Mouse (Mus musculus): ENCODE measurements around the gene Suco.
A peak's percentile ranks its signal among the peaks of the same experiment; 100 is the strongest.

Suco gene

GRCm38 (mm10) chr1:161876553-161877447 is at the start of gene Suco:
TSS of gene Suco (minus strand) at chr1:161876682.
- peak; percentile 99 for DNase-seq (ENCODE audit: low spot score)

DNA sequence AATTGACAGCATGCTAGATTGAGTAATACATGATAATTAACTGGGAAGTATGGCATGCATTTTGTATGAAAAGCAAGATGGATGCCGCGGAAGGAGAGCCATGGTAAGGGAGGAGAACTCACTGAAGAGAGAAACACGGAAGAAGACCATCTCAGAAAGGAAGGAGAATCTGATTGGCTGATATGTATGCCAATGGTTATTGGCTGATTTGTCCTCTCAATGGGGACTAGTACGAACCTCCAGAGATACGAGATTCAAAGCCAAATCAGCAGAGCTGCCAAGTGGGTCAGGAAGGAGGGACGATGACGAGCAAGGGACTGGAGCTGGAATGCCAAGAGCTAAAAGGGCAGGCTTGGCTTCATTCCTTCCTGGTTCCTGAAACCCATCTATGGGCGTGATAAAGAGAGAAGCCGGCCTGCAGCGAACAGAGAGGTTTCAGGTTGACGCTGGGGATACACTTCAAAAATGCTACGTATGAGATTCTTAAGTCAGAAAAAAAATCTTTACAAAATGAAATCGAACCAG is 48.9 kb upstream of the Suco start:
- DNase-seq (ENCODE audit: low spot score), result no peak

- no peak for DNase-seq (ENCODE audit: low spot score)
Measured at GRCm38 (mm10) chr1:161924321-161924720, 47.8 kb upstream of the Suco start.

GRCm38 (mm10) chr1:161921928-161922327 is 45.4 kb upstream of the Suco start:
- DNase-seq (ENCODE audit: low spot score), result no peak

- DNase-seq (ENCODE audit: low spot score), result no peak
Measured at GRCm38 (mm10) chr1:161920475-161921454, 44.3 kb upstream of the Suco start.

- DNase-seq (ENCODE audit: low spot score), result no peak
Measured at GRCm38 (mm10) chr1:161919594-161919993, 43.1 kb upstream of the Suco start.

- DNase-seq (ENCODE audit: low spot score), result no peak
Measured at GRCm38 (mm10) chr1:161918682-161919372, 42.3 kb upstream of the Suco start.

DNA sequence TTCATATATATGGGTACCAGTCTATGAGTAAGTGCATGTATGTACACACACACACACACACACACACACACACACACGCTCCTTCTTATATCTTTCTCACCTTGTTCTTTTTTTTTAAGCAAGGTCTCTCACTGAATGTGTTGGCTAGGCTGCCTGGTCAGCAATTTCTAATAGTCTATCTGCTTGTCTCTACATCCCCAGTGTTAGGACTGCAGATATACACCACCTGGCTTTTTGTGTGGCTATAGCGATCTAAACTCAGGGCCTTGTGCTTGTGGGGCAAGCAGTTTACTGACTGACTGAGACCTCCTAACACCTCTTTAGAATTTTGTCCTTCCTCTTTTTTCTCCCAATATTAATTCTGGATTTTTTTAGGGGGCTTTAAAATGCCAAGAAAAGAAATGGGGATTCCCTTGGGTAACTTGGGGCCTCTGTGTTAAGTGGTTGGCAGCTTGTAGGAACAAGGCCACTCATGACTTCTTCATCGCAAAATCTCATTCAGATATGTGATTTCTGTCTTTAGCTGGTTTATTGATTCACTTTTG is 41.5 kb upstream of the Suco start:
- no peak for DNase-seq (ENCODE audit: low spot score)

DNA sequence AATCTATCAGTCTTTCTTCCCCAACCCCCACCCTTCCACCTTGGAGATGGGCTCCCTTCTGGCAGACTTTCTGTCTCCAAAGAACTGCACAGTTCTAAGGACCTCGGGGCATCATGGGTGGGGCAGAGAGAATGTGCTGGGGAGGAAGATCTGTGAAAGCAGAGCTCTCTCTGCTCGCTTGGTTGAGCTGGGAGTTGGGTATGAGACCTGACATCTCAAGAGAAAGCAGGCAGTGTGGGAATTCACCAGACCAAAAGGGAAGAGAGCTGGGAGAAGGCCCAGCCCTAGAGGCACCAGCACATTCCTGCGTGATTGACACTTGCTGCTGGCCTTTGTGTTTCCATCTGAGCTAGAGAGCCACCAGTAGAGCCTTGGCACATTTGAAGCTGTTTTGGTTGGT is 39.6 kb upstream of the Suco start:
- no peak for DNase-seq (ENCODE audit: low spot score)

DNA sequence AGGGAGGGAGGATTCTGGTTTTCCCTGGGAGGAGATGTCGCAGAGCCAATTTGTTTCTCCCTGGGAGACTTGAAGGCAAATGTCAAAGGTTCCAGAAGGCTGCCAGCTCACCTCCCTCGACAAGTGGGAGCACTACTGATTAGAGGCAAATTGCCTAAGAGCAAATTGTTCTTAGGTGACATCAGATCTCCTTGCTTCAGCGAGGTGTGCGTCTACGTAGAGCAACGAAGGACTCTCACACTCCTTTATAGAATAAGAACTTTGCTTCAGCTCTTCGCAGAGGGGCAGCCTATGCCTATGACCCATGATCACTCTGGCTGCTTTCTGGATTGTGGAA is 37.1 kb upstream of the Suco start:
- DNase-seq (ENCODE audit: low spot score), result no peak

DNA sequence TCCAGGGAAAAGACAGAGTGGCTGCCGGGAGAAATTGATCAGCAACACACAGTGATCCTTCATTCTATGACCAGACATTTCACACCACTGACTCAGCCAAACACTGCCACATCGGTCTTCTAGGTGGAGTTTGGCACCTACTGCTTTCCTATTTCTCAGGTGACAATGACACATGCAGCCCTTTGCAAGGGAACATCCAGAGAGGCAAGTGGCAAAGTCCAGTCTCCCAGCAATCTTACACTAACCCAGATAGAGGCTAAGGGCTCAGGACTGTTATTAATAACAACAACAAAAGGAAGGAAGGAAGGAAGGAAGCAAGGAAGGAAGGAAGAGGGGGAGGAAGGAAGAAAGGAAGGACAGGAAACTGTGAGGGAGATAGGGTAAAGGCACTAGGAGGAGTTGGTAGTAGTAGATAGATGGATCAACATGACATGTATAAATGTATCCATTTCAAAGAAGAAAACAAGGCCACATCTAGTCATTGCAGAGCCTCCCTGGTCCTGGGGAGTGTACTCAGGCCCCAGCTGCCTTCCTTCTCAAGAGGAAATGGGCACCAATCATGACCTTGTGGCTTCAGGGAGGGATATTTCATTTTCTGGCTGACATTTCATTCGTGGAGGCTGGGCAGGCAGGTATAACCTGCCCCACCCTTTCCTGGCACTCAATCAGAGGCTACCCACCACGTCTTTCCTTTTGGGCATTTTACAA is 36.6 kb upstream of the Suco start:
- no peak for DNase-seq (ENCODE audit: low spot score)

DNA sequence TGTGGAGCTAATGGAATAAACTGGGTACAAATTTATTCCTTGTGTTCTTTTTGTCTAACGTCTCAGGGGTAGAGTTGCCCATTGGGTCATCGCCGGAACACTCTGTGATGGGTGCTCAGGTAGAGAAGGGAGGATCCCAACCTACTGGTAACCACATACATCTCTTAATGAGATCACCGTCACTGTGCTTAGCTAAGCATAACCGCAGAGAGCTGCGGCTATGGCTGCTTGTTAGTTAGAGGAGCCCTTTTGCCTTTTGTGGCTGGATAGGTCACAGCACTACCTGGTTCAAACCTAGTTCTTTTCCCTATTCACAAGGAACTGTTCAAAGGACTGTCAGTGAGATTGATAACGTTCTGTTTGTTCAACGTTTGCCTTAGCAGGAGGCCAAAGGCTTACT is 32.6 kb upstream of the Suco start:
- no peak for DNase-seq (ENCODE audit: low spot score)

DNA sequence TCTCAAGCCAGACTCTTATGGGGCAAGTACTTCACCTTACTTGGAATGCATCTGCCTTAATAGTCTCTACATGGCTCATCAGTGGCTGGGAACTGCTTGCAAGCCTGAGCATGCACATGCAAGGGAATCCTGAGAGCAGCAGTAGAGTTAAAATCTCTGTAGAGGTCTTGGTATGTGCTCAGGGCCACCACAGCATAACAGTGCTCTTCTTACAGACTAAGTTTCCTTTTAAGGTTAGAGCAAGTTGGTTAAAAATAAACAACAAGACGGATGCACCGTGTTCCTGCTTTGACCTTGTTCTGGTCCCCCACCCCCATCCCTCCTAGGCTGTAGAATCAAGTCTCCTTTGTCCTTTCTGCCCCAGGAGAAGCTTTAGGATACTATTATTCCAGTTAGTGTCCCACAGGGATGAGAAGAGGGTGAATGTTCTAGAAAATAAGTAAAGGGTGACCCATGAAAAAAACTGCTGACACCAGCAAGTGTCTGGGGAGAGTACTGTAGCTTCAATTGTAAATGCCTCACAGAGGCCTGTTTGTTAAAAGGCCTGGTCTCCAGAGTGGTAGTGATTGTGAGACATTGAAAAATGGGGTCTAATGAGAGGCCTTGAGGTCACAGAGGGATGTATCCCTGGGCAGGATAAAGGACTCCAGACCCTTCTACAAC is 31.4 kb upstream of the Suco start:
- DNase-seq (ENCODE audit: low spot score), result no peak

GRCm38 (mm10) chr1:161907111-161907510 is 30.6 kb upstream of the Suco start:
- no peak for DNase-seq (ENCODE audit: low spot score)

GRCm38 (mm10) chr1:161902692-161903452 is 26.4 kb upstream of the Suco start:
- DNase-seq (ENCODE audit: low spot score), result no peak

DNA sequence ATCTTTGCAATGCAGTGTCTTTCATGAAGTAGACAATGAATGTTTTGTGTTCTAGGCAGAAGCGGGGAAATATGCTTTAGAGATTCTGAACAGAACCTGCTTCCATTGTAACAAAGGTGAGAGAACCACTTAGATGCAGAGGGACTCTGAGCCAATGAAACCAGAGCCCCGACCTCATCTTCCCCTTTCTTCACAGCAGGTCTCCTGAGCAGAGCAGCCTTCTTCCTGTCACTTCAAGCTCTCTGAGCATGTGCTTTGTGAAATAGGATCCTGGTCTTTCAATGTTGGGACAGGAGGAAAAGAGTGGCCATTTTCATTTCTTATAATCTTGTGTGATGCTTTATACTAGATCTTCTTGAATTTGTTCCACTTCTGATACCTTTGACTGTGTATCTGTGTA is 23.6 kb upstream of the Suco start:
- no peak for DNase-seq (ENCODE audit: low spot score)

GRCm38 (mm10) chr1:161897235-161897634 is 20.8 kb upstream of the Suco start:
- DNase-seq (ENCODE audit: low spot score), result no peak

- DNase-seq (ENCODE audit: low spot score), result no peak
Measured at GRCm38 (mm10) chr1:161896130-161896529, 19.6 kb upstream of the Suco start.

DNA sequence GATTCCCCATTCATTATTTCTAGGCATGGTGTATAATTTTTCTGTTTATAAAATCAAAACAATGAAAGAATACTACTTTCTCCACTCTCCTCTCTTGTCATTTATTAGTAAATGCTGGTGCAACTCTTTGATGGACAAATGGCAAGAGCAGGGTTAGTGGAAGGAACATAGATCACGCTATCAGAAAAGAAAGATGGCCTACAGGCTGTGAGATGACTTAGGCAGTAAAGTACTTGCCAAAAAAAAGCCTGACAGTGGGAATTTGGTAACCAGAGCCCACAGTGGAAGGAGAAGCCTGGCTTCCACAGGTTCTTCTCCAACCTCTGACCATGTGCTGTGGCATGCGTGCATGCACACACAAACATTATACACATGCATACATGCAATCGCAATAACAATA is 18.5 kb upstream of the Suco start:
- DNase-seq (ENCODE audit: low spot score), result no peak

- no peak for DNase-seq (ENCODE audit: low spot score)
Measured at GRCm38 (mm10) chr1:161894553-161894952, 18.1 kb upstream of the Suco start.
